Mouse (Mus musculus) neural tube, embryonic 14.5 days (tissue): ENCODE results near the gene Rabgef1. TPM values are rescaled to one million over a fixed set of nuclear protein-coding genes. Genes with fewer than 3 reads are reported as not detected.

ENCODE experiments used
- ATAC-seq: fragments of 200-750 bp; cut with Nextera tagmentation; 2 replicates; pipeline ENCODE4 v1.8.0; 2017; ENCODE audit warnings: low read depth, mild to moderate bottlenecking, moderate TSS enrichment, moderate library complexity
- H3K27ac ChIP-seq: fragments of 300-500 bp; sonication (generic); 2 replicates; pipeline ENCODE4 v1.5.1; 2014; ENCODE audit warnings: low read depth, mild to moderate bottlenecking, control low read depth, low read length, moderate library complexity, mixed read lengths
- H3K27me3 ChIP-seq: fragments of 300-500 bp; sonication (generic); 2 replicates; pipeline ENCODE4 v1.6.1; 2014; ENCODE audit warnings: low read length; ENCODE audit not compliant: control insufficient read depth, insufficient read depth
- H3K36me3 ChIP-seq: fragments of 300-500 bp; sonication (generic); 2 replicates; pipeline ENCODE4 v1.6.1; 2014; ENCODE audit warnings: low read length, mixed read lengths; ENCODE audit not compliant: control insufficient read depth, insufficient read depth
- H3K4me1 ChIP-seq: fragments of 300-500 bp; sonication (generic); 2 replicates; pipeline ENCODE4 v1.6.1; 2014; ENCODE audit warnings: low read length; ENCODE audit not compliant: control insufficient read depth, insufficient read depth
- H3K4me2 ChIP-seq: fragments of 300-500 bp; sonication (generic); 2 replicates; pipeline ENCODE4 v1.6.1; 2014; ENCODE audit warnings: mild to moderate bottlenecking, low read depth, low read length, control low read depth
- H3K4me3 ChIP-seq: fragments of 300-500 bp; sonication (generic); 2 replicates; pipeline ENCODE4 v1.5.1; 2014; ENCODE audit warnings: low read depth, low read length, control low read depth, mixed read lengths
- H3K9ac ChIP-seq: fragments of 300-500 bp; sonication (generic); replicated peaks from 2 replicates; pipeline ENCODE4 v1.6.1; 2014; ENCODE audit warnings: low read depth, mild to moderate bottlenecking, control low read depth, low read length, mixed read lengths
- H3K9me3 ChIP-seq: fragments of 300-500 bp; sonication (generic); 2 replicates; pipeline ENCODE4 v1.6.1; 2016; ENCODE audit warnings: low read length; ENCODE audit not compliant: control insufficient read depth
- WGBS: fragments of 180-500 bp; shearing (Covaris S2); extraction: QIAGEN DNeasy Blood & Tissue Kit; methylation state at CpG from one replicate; pipeline ENCODE4 v1.1.7; 2014; 5-methylcytosine and 5-hydroxymethylcytosine counted together
- polyA plus RNA-seq: library from polyadenylated mRNA; unstranded; fragments of >200 nt; fragmentation: Nextera tagmentation; extraction: Ambion mirVana; gene quantifications from 2 replicates; pipeline ENCODE4 v1.2.1, GENCODE M21; 2014

Gene Rabgef1
- polyA plus RNA-seq, 1 experiment from 2014 or later: 41.1 TPM

GRCm38 (mm10) chr5:130143101-130143500, 28.5 kb upstream of the Rabgef1 start:
- Histone ChIP-seq H3K4me3 (no peak overlapping the region), H3K4me2 (no peak overlapping the region), H3K36me3 (no peaks in the 10 kb centered on the region), H3K27me3 (no peaks in the 10 kb centered on the region), H3K27ac (no peak overlapping the region), H3K9ac (no peak overlapping the region), H3K9me3 (no peaks in the 10 kb centered on the region), H3K4me1 (peaks cover 8% of the 10 kb centered on the region; the same call in 1 of the 2 replicates)
- WGBS: 96% methylated on average over 7 of the region's 7 CpGs
- no peak for ATAC-seq

GRCm38 (mm10) chr5:130143977-130144333, 27.6 kb upstream of the Rabgef1 start:
- peak; percentile 58 for ATAC-seq
- peak overlapping the region; percentile 43 for H3K9ac ChIP-seq
- WGBS: 2% methylated on average over 20 of the region's 20 CpGs
- H3K36me3 ChIP-seq: 0 out of 2 replicates have a peak, but pooled peaks cover 4% of the 10 kb centered on the region
- peak overlapping the region; percentile 70 for H3K4me3 ChIP-seq
- H3K27ac ChIP-seq: peak overlapping the region; percentile 87
- no peaks in the 10 kb centered on the region for H3K27me3 ChIP-seq
- H3K9me3 ChIP-seq: no peaks in the 10 kb centered on the region
- H3K4me2 ChIP-seq: peak overlapping the region; percentile 69
- H3K4me1 ChIP-seq: peaks cover 8% of the 10 kb centered on the region; the same call in 1 of the 2 replicates

GRCm38 (mm10) chr5:130144334-130145312, 27.0 kb upstream of the Rabgef1 start, which contains the start of gene Kctd7:
Kctd7 (plus strand) TSS chr5:130144861.
- Histone ChIP-seq H3K4me2 (peak within 1 kb of the TSS; percentile 69), H3K27ac (peak within 1 kb of the TSS; percentile 87), H3K9ac (peak within 1 kb of the TSS; percentile 82), H3K27me3 (no peaks in the 10 kb centered on the region), H3K4me1 (peaks cover 8% of the 10 kb centered on the region; the same call in 1 of the 2 replicates), H3K4me3 (peak within 1 kb of the TSS; percentile 70), H3K9me3 (no peaks in the 10 kb centered on the region), H3K36me3 (peaks cover 5% of the 10 kb centered on the region; the same call in 1 of the 2 replicates)
- WGBS: under 1% methylated on average over 65 of the region's 66 CpGs
- peak; percentile 97 for ATAC-seq

GRCm38 (mm10) chr5:130145961-130146360, 25.6 kb upstream of the Rabgef1 start:
- Histone ChIP-seq H3K27me3 (no peaks in the 10 kb centered on the region), H3K27ac (no peak overlapping the region), H3K36me3 (peaks cover 10% of the 10 kb centered on the region; the same call in 1 of the 2 replicates), H3K4me3 (peak overlapping the region; percentile 70; the same call in 1 of the 2 replicates), H3K9ac (no peak overlapping the region), H3K4me2 (peak overlapping the region; percentile 69), H3K4me1 (peaks cover 8% of the 10 kb centered on the region; the same call in 1 of the 2 replicates), H3K9me3 (no peaks in the 10 kb centered on the region)
- 87% methylated on average over 8 of the region's 8 CpGs for WGBS
- ATAC-seq: no peak

GRCm38 (mm10) chr5:130149726-130150310, 21.8 kb upstream of the Rabgef1 start:
- Histone ChIP-seq H3K4me1 (0 out of 2 replicates have a peak, but pooled peaks cover 5% of the 10 kb centered on the region), H3K4me2 (no peak overlapping the region), H3K27me3 (no peaks in the 10 kb centered on the region), H3K27ac (no peak overlapping the region), H3K9me3 (no peaks in the 10 kb centered on the region), H3K36me3 (peaks cover 27% of the 10 kb centered on the region), H3K9ac (no peak overlapping the region), H3K4me3 (no peak overlapping the region)
- WGBS: 54% methylated on average over 7 of the region's 7 CpGs
- no peak for ATAC-seq

GRCm38 (mm10) chr5:130154286-130154685, 17.3 kb upstream of the Rabgef1 start:
- Histone ChIP-seq H3K27ac (no peak overlapping the region), H3K9me3 (no peaks in the 10 kb centered on the region), H3K4me1 (no peaks in the 10 kb centered on the region), H3K4me2 (no peak overlapping the region), H3K27me3 (no peaks in the 10 kb centered on the region), H3K36me3 (peaks cover 23% of the 10 kb centered on the region), H3K4me3 (no peak overlapping the region), H3K9ac (no peak overlapping the region)
- 84% methylated on average over 2 of the region's 2 CpGs for WGBS
- no peak for ATAC-seq

GRCm38 (mm10) chr5:130158545-130158944, 13.1 kb upstream of the Rabgef1 start:
- no peak overlapping the region for H3K9ac ChIP-seq
- no peaks in the 10 kb centered on the region for H3K9me3 ChIP-seq
- no peak overlapping the region for H3K27ac ChIP-seq
- ATAC-seq: no peak
- no peak overlapping the region for H3K4me2 ChIP-seq
- no peaks in the 10 kb centered on the region for H3K36me3 ChIP-seq
- no peak overlapping the region for H3K4me3 ChIP-seq
- WGBS: 78% methylated on average over 4 of the region's 4 CpGs
- no peaks in the 10 kb centered on the region for H3K27me3 ChIP-seq
- no peaks in the 10 kb centered on the region for H3K4me1 ChIP-seq

- Histone ChIP-seq H3K27ac (no peak overlapping the region), H3K9me3 (no peaks in the 10 kb centered on the region), H3K4me3 (no peak overlapping the region), H3K4me2 (no peak overlapping the region), H3K36me3 (no peaks in the 10 kb centered on the region), H3K4me1 (no peaks in the 10 kb centered on the region), H3K9ac (no peak overlapping the region), H3K27me3 (no peaks in the 10 kb centered on the region)
- no peak for ATAC-seq
- WGBS: 63% methylated on average over 7 of the region's 7 CpGs
These were observed 11.8 kb upstream of the Rabgef1 start for GRCm38 (mm10) chr5:130159761-130160201.

- no peak for ATAC-seq
These were observed 7.9 kb upstream of the Rabgef1 start for GRCm38 (mm10) chr5:130163670-130164069.

More at GRCm38 (mm10) chr5:130163670-130164069, 7.9 kb upstream of the Rabgef1 start:
- Histone ChIP-seq H3K36me3 (no peaks in the 10 kb centered on the region), H3K9ac (no peak overlapping the region), H3K9me3 (no peaks in the 10 kb centered on the region), H3K27me3 (no peaks in the 10 kb centered on the region), H3K4me3 (no peak overlapping the region), H3K27ac (no peak overlapping the region), H3K4me2 (no peak overlapping the region), H3K4me1 (no peaks in the 10 kb centered on the region)
- WGBS: 5% methylated on average over 7 of the region's 7 CpGs
